Mouse (Mus musculus): ENCODE results near the gene Mfap5. TPM values are rescaled to one million over a fixed set of nuclear protein-coding genes. Genes with fewer than 3 reads are reported as not detected.

Mfap5 gene
- polyA plus RNA-seq, 1 experiment from 2014 or later: 1.6 TPM

- no peaks in the 10 kb centered on the region for H3K27me3 ChIP-seq (ENCODE audit: insufficient read depth, poor library complexity, severe bottlenecking)
- 87% methylated on average over 3 of the region's 3 CpGs for WGBS
Measured at GRCm38 (mm10) chr6:122577030-122577429, 71.4 kb downstream of the Mfap5 start.

More at GRCm38 (mm10) chr6:122577030-122577429, 71.4 kb downstream of the Mfap5 start:
- Histone ChIP-seq H3K4me1 (no peaks in the 10 kb centered on the region), H3K27ac (no peak overlapping the region), H3K36me3 (no peaks in the 10 kb centered on the region), H3K4me3 (no peak overlapping the region), H3K9me3 (no peaks in the 10 kb centered on the region)
- DNase-seq (ENCODE audit: low spot score): no peak

Other genes starting within 250 kb of the Mfap5 start
- not detected in 2 replicates for gene Klrg1, start 223.0 kb upstream of the Mfap5 start, polyA plus RNA-seq (2016; fragmentation: Nextera tagmentation; extraction: Ambion mirVana)
- gene M6pr, start 197.1 kb upstream of the Mfap5 start, polyA plus RNA-seq (2016; fragmentation: Nextera tagmentation; extraction: Ambion mirVana): 98.0 and 102 TPM in 2 replicates
- gene Phc1, start 165.3 kb upstream of the Mfap5 start, polyA plus RNA-seq (2016; fragmentation: Nextera tagmentation; extraction: Ambion mirVana): 15.9 and 21.8 TPM in 2 replicates
- 10.0 and 20.4 TPM in 2 replicates for gene Rimklb, start 7.1 kb upstream of the Mfap5 start, polyA plus RNA-seq (2016; fragmentation: Nextera tagmentation; extraction: Ambion mirVana)
- gene Aicda, start 48.0 kb downstream of the Mfap5 start, polyA plus RNA-seq (2016; fragmentation: Nextera tagmentation; extraction: Ambion mirVana): not detected in 2 replicates
- gene Apobec1, start 96.6 kb downstream of the Mfap5 start, polyA plus RNA-seq (2016; fragmentation: Nextera tagmentation; extraction: Ambion mirVana): 0.43 and 0.64 TPM in 2 replicates
- 0.06 and 1.1 TPM in 2 replicates for gene Gdf3, start 104.2 kb downstream of the Mfap5 start, polyA plus RNA-seq (2016; fragmentation: Nextera tagmentation; extraction: Ambion mirVana)
- not detected in 2 replicates for gene Dppa3, start 120.6 kb downstream of the Mfap5 start, polyA plus RNA-seq (2016; fragmentation: Nextera tagmentation; extraction: Ambion mirVana)
- 0.20 and 0.57 TPM in 2 replicates for gene Nanog, start 201.6 kb downstream of the Mfap5 start, polyA plus RNA-seq (2016; fragmentation: Nextera tagmentation; extraction: Ambion mirVana)